Mouse (Mus musculus): ENCODE measurements at regions not wholly inside any gene's neighbourhood (a gene's known extent, or its start where the extent isn't known, plus 50 kb on each side); places are given as distances from the start of the nearest gene placed in this dataset.

DNA sequence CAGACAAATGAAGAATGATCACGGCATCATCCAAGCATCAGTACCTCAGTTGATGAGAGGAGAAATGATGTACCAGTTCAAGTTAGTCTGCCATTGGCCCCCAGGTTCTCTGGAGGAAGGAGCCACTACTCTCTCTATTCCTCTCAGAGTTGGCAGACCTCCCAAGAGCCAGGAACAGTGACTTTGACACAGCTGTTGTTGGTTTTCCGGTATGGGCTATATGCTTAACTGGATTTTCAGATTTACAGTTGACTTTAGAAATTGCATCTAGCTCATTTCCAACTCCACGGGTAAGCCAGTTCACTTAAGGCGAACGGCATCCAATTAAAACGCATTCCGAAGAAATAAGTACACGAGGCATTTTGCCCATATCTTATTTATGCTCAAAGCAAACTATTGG, 182.9 kb upstream of the Ppargc1a start:
- TF ChIP-seq CTCF (IDR thresholded peaks at IDR 0.05; ENCODE audit: extremely low read depth, insufficient read depth, insufficient read length, insufficient replicate concordance): no peak
- no peak for TF ChIP-seq POLR2A (IDR thresholded peaks at IDR 0.05; ENCODE audit: low read depth, low read length)
